Mouse (Mus musculus) heart, postnatal 4 days (tissue): ENCODE data around the gene Kdelr3. TPM values are rescaled to one million over a fixed set of nuclear protein-coding genes. Genes with fewer than 3 reads are reported as not detected.

Experiments used
- DNase-seq: peaks from one replicate; pipeline ENCODE4 v3.0.0; 2021
- total RNA-seq, 2 experiments: library from RNA; stranded (reverse); gene quantifications; 2 replicates each; pipeline ENCODE4 v1.2.3; 2021

Gene Kdelr3
- total RNA-seq, 2 experiments from 2014 or later, result 25.4 to 25.6 TPM

DNA sequence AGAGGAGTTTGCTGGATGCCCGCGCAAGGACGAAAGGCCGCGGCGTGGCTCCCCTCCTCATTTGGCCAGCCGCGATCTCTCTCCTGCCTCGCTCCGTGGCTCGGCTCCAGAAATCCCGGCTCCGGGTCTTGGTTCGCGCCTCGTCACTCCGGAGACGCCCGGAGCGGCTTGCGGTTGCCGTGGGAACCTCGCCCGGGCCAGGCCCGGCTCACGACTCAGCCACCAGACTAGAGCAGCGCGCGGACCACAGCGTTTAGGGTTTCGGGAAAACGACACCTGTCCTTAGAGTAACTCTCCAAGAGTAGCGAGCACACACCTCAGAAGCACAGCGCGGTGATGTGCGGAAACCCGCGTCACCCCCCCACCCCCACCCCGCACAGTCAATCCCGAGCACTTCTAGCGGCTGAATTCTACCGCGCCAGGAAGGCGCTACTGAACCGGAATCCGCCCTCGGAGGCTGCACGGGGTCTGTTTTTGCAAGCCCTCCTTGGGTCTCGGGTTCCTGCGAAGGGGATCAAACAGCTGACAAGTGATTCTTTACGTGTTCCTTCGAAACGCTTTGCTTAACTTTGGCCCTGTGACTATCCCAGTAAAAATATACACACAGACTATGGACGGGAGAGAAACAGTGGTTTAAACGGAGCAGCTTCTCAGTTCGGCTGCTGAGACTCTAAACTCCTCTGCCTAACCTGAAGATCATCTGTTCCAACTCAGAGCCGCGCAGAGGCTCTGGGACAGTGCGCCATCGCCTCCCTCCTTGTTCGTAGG is 4.5 kb upstream of the Kdelr3 start:
- DNase-seq, result peak; percentile 93

DNA sequence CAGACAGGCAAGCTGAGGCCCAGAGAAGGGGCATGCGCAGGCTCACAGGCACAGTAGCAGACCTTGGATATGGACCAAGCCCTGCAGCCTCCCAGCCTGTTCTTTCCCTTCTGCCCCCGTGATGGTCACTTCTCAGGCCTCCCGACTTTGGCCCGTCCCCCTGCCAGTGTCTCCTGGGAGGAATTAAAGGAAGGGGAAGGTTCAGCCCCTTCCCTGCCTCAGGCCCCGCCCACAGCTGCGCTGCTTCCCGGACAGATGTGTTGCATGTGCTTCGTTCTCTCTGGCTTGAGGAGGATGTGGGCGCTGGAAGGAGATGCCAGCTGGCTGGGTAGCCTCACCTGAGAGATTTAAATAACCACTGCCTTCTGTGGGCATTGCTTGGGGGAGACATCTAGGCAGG is 2.3 kb upstream of the Kdelr3 start:
- peak; percentile 62 for DNase-seq

DNA sequence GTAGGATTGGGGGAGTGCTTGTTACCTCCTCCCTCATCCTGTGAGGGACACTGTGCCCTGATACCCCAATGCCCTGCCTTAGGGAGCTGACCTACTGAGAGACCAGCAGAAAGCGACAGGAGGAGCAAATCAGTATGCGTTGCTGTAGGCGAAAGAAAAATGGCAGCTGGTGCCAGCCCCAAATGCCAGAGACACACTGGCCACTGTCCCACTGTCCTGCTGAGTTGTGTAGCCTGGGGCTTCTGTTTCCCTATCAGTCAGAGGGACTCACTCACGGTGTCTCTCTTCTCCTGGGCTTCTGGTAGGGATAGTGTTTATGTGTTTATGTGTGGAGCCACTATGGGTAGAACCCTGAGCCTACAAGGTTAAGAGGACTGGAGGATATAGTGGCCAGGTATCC is 1.5 kb downstream of the Kdelr3 start:
- DNase-seq, result no peak

DNA sequence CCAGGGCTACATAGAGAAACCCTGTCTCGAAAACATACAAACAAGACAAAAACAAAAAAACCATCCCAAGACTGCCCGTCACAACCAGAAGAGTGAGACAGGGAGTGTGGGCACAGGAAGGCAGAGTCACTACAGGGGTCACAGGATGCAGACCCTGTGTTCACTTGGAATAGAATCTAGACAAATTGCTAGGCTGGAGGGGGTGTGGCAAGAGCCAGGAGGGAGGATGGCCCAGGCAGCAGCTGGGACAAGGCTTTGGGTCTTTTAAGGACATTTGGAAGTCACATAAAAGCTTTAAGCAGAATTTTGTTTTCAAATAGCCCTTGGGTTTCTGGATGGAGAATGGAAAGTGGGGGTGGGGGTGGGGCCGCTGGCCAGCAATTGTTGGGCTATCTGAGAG is 2.4 kb downstream of the Kdelr3 start:
- DNase-seq, result no peak

DNA sequence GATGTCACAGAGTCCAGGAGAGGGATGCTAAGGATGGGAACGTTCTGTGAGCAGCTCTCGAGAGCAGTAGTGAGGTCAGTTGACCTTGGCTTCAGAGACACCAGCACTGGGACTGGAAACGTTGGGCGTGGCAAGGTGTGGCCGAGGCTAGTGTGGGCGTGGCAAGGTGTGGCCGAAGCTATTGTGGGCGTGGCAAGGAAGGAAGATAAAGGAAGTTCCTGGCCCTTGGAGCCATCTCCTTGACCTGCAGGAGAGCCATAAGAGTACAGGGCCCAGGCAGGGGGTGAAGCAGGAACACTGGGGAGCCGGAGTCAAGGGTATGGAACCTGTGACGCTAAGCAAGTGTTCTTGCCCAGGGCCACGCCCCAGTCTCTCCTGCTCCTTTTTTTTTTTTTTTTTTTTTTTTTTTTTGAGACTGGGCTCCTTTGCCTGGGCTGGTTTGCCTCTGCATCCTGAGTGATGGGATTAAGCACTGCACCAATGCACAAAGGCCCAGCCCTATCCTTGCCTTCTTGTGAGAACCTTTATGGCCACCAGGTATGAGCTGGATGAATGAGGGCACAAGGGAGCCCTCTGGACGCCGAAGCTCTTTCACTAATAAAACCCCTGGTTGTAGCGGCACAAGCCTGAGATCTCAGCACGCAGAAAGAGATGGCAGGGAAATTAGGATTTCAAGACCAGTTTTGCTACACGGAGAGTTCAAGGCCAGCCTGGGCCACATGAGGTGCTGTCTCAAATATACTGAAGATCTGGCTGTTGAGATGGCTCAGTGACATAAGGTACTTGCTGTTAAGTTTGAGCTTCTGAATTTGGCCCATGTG is 3.4 kb downstream of the Kdelr3 start:
- DNase-seq, result no peak

DNA sequence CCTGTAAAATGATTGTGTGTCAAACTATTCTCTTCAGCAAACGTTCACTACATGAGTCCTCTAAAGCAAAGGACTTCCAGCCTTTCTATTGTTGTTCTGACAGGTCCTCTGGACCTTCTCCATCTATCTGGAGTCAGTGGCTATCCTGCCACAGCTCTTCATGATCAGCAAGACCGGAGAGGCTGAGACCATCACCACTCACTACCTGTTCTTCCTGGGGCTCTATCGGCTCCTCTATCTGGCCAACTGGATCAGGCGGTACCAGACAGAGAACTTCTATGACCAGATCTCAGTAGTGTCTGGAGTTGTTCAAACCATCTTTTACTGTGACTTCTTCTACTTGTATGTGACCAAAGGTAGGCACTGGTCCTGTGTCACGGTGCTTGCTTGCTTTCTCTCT is 9.4 kb downstream of the Kdelr3 start:
- DNase-seq, result no peak

DNA sequence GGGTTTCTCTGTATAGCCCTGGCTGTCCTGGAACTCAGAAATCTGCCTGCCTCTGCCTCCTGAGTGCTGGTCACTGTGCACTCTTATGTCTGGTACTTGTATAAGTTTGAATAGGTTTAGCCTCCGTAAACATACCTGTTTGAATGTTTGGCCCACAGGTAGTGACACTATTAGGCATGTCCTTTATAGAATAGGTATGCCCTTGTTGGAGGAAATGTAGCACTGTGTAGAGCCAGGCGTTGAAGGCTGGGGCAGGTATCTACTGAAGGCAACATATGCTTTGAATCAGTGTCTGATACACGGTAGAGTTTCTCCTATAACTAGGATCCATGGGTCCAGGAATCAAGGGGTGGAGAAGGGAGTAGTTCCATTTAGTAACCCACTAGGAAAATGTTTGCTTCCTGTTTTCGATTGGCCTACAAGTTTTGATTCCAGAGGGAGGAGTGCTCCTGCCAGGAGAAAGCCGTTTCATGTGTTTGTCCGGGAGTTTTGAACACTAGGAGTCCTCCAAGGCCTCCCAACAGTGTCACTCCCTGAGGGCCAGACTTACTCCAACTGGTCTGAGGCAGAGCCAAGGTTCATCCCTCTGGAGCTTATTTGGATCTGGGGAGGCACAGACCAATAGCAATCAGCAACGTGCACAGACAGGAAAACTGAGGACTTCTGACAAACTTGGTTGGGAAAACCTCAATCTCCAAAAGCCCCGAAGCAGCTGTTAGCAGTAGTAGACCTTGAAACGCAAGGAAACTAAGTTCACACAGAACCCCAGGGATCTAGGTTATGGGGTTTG is 10.0 kb downstream of the Kdelr3 start:
- peak; percentile 44 for DNase-seq

DNA sequence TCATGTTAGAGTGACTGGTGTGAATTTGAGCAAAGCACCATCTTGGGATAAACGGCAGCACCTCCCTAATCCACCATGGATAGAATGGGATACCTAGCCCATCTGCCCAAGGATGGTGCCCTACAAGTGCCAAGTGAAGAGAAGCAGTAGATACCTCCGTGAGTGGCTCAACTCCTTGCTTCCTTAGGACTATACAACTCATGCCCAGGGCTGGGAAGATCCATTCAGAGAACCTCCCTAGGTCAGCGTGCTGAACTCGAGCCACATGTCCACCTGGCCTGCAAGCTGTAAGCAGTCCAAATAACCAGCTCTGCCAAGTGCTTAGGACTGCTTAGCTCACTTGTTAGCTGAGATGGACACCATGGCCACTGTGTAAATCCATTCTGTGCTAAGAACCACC is 11.0 kb downstream of the Kdelr3 start:
- no peak for DNase-seq

DNA sequence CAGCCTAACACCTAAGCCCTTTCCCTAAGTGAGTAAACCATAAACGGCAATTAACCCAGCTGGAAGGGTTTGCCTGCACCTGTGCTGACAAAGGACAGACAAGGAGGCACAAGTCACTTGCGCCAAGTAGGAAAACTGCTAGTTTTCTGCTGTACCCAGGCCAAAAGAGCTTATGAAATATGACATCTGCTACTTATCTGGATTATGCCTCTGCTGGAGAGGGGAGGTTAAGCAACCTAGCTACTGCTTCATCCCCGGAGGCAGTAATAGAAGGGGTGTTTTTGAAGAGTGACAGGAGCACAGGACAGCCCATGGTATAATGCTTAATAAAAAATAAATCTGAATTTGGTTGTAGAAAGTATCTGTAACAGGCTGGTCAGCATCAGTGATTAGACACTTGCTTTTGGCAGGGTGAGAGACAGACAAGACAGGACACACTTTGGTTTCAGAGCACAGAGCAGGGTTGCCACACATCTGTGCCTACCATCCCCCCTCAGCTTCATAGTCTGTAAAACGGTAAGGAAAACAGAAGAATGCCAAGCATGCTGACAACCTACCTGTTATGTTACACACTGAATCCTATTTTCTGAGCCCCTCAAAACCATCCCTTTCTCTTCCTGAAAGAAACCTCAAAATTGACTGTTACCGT is 11.9 kb downstream of the Kdelr3 start:
- DNase-seq, result no peak

DNA sequence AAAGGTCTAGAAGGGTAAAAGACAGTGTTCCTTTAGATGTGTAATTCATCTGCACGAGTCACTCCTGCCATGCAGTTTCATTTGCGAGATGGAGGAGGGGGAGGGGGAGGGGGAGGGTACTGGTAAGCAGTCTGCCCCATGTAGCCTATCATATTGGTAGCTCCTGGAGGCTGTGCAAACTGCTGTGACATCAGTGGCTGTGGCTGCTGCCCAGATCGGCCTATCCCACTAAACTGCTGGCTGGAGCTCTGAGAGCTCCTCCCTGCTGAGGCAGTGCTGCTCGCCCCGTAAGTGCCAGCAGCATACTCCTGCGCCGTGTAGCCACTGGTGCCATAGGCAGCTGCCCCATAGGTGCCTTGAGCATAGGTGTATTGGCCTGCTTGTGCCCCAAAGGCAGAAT is 13.7 kb downstream of the Kdelr3 start:
- DNase-seq, result no peak

DNA sequence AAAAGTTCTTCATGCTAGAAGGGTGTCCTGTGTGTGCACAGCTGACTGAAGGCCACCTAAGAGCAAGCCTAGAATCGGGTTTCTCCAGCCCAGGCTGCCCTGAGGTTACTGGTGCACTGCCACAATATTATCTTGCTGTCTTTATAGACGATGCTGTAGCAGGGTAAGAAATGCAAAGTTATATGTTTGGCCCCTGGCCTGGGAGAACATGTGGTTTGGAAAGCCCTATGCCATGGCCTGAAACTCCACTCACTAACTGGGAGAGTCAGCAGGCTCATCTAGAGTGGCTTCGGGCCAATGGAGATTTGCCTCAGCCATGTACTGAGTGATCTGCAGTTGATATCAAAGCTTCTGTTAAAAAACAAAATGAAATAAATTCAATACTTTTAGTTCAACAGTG is 17.6 kb downstream of the Kdelr3 start:
- DNase-seq, result no peak

DNA sequence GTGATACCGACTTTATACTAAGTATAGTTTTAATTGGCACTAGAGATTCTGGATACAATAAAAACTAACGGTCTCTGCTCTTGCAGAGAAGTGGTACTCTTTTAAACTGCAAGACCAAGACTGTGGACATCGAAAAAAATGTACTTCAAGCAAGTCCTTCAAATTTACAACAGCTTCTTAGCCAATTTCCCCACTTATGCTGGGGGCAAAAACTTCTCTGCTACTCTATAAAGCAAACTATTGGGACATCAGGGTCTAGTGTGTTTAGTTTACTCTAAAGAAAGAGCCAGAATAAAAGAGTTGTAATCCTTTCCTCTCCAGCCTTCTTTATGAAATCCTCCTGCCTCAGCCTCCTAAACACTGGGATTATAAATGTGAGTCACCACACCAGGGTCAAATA is 27.8 kb downstream of the Kdelr3 start:
- no peak for DNase-seq

DNA sequence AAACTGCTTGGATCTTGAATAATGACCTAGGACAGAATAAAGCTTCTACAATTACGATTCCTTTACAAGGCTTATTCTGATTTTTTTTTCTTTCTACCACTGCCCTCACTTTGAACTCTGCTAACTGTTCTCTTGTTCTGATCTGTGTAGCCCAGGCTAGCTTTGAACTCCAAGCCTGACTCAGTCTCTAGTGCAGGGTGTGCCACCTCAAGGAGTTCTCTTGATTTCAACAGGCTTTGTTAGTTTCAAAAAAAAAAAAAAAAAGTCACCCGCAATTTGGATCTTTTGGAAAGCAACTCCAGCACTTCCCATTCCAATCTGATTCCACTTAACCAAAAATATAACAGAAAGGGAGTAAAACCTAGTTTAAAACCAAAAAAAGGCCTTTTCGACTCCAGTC is 29.3 kb downstream of the Kdelr3 start:
- no peak for DNase-seq

DNA sequence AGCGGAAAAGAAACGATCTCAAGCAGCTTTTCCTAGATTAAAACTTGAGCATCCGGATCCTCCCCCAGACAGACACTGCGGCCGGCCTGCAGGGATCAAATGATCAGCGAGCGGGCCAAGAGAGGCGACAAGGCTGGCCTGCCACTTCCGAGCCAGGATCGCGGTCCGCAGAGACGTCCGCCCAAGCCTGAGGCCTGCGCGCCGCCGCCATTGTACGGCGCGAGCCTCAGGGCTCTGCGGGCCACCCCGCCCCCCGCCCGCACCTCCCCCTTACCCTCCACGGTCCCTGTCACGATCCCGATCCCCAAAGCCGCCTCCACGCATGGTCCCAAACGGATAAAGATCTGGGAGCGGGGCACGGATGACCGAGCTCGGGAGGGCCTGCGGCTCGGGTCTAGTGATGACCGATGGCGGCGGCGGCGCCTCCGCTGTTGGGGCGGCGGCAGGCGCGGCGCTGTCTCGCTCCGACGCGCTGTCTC is 29.7 kb downstream of the Kdelr3 start:
- peak; percentile 84 for DNase-seq

DNA sequence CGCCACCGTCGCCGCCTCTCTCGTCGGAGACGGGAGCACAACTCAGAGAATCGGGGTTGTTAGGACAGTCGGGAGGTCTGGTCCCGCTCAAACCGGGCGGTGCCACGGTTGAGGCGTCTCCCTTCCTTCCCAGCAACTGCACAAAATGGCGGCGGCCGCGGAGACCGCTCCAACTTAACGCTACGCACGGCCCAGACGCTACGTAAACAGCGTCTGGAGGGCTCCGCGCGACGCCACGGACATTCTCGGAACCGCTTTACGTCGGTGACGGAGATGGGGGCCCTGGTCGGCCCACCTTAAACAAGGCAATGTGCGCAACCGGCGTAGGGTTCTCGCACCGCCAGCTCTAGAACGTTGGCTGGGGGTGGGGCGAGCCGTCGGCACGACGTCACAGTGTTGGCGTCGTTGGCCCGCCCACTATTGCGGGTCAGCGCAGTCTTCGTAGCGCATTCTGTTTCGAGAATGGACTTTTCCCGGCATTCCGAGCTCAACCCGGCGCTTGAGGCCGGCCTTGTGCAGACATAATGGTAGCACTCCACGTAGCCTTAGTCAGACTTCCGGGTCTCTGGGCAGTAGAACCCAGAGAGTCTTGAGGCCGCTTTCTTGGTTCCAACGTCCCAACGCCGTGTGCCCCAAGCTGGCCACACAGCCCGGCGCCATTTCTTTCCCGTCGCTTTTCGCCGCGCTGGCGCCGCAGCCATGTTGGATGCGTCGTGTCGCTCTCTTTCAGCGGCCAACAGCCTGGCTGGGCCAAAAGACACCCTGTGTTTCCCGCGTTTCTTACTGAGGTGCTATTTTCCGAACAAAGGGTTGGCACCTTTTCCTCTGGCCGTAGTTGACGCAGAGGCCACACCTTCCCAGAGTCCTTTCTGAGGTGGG is 30.4 kb downstream of the Kdelr3 start, which contains the start of gene Ddx17:
TSS of gene Ddx17 (minus strand) at position 332 of the 879 bp plus-strand sequence.
- DNase-seq, result peak; percentile 99

DNA sequence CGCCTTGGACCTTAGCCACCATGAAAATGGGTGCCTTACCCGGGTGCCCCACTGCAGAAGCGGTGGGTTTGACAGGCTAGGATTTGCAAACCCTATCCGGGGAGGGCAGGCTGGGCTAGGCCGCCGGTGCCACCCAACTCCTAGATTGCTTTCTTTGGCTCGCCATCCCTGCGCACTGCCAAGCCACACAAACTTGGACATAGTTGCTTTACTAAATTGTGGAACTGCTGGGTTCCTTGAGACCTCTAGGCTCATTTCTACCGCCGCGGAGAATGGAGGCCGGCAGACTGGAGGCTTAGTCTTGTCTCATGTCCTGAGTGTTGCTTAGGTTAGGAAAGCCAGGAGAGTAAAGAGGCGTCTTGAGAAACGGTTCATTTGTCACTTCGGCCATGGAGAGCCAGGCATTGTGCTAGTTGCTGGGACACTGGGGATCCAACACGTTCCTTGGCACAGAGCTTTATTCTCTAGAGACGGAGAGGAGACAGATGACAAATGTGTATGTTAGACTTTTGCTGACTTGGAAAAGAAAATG is 31.1 kb downstream of the Kdelr3 start:
- DNase-seq, result no peak

DNA sequence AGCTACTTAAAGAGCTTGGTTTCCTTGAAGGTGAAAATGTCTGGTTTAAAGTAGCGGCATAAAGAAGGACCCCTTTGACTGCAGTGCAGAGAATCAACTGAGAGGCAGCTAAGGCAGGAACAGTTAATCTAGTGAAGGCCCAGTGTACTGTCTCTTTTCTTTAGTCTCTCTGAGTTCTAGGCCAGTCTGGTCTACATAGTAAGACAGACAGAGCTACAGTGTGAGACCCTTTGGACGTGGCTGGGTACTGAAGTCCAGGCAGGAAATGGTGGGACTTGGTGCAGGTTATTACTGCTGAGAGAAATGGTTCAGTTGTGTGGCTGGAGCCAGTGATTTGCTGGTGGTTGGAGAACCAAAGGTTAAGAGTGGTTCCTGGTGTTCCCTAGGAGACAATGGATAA is 32.0 kb downstream of the Kdelr3 start:
- no peak for DNase-seq

DNA sequence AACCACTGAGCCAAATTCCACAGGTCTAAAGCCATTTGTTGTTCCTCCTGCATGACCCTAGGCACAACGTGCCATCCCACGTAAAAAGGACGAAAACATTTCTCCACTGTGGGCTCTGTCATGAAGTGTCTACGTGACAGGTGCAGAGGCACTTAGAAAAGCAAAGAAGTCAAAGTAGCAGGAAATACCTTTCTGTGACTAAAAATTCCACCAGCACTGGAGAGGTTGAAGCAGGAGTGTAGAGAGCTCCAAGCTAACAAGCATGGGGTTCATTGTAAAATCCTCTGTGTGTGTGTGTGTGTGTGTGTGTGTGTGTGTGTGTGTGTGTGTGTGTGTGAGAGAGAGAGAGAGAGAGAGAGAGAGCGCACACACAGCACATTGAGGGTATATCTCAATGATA is 36.4 kb downstream of the Kdelr3 start:
- no peak for DNase-seq

DNA sequence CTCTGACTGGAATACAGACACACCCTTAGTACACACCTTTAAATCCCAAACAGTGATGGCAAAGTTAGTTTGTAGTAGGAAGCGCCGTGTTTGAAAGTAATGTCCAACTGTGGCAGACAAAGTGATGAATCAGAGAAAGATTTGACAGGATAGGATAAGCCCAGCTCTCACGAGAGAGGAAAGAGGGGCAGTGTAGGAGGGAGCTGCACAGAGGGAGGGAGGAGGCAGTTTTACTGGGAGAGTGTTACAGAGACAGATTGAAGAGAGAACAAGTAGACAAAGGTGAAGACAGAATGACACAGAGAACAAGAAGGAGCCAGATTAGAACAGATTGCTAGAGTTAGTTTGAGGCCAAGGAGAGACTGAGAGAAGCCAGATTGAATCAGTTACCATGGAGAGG is 43.4 kb downstream of the Kdelr3 start:
- DNase-seq, result no peak

DNA sequence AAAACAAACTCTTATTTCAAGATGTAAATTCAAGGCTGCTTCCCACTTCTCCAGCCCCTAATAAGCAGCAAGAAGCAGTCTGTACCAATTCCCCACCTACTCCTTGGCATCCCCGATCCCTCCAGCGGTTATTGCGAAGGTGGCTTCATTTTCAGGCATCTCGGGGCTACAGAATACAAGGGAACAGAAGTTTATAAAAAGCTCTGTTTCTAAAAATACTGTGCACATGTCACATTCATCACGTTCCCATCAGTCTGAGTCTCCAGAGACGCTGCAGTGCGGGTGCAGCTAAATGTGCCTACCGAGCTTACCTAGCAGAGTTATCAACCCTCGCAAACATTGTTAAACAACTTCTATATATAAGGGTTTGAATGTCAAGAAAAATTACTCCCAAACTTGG is 46.2 kb downstream of the Kdelr3 start:
- no peak for DNase-seq
